In genomic region chr15:32333456-32333855, GRCm38 (mm10) we compare ENCODE assay signal across 23 mouse cellular contexts.
DNase-seq lines count a peak whose midpoint lies in the region; ATAC-seq lines count a peak whose summit lies in the region.
"Had no signal": no experiment of that assay in that cellular context is flagged by ENCODE, and none has a peak within 500 bp of the region (broad histone marks: within the 10 kb centered on the region; RNA-seq: fewer than 3 reads in every experiment).

No protein-coding gene starts in this region.

- peak; percentile 32 for DNase-seq in adrenal gland, adult 2 months
- DNase-seq in adrenal gland, postnatal 25 days: no peak
- DNase-seq in 3134 (ENCODE audit: extremely low read depth, insufficient read length, low spot score) (peak; percentile 21), 416B (ENCODE audit: low read depth) (peak; percentile 23)
- DNase-seq in Muller cell, postnatal 12 days (ENCODE audit: inconsistent ontology term): peak; percentile 51
- DNase-seq in gastrocnemius, postnatal 25 days: no peak
- DNase-seq in thymus, adult 18-20 months: no peak
- DNase-seq: adrenal gland, adult 8-10 months; adrenal gland, postnatal 14 days; cerebellum, adult 11 months; cerebellum, adult 18-20 months; cerebellum, adult 8-10 months; cerebellum, adult 9-11 months; cerebellum, postnatal 25 days; forebrain, postnatal 0 days had no signal

- ATAC-seq in hindbrain, embryonic 16.5 days: no peak
- ATAC-seq: CD4-positive, CD25-positive, alpha-beta regulatory T cell, adult 4 months; forebrain, embryonic 13.5 days; forebrain, embryonic 15.5 days; forebrain, postnatal 0 days had no signal

- H3K4me1 ChIP-seq in hindbrain, embryonic 16.5 days (ENCODE audit: control insufficient read depth, insufficient read depth, low read depth, low read length): peaks cover 9% of the 10 kb centered on the region

- no peak overlapping the region for H3K4me3 ChIP-seq in hindbrain, embryonic 16.5 days (ENCODE audit: low read length)
- H3K4me3 ChIP-seq: embryonic facial prominence, embryonic 10.5 days; embryonic facial prominence, embryonic 12.5 days; forebrain, embryonic 13.5 days; forebrain, embryonic 15.5 days had no signal

- WGBS in hindbrain, embryonic 16.5 days: 91% methylated on average over 2 of the region's 2 CpGs

- no peaks in the 10 kb centered on the region for H3K9me3 ChIP-seq in hindbrain, embryonic 16.5 days (ENCODE audit: control insufficient read depth, low read length)
- H3K9me3 ChIP-seq: embryonic facial prominence, embryonic 10.5 days; embryonic facial prominence, embryonic 12.5 days; forebrain, embryonic 13.5 days; forebrain, embryonic 15.5 days; G1E had no signal

- H3K27ac ChIP-seq in hindbrain, embryonic 16.5 days (ENCODE audit: low read depth, low read length): no peak overlapping the region
- H3K27ac ChIP-seq: embryonic facial prominence, embryonic 10.5 days; embryonic facial prominence, embryonic 12.5 days; forebrain, embryonic 13.5 days; forebrain, embryonic 15.5 days had no signal

- no peaks in the 10 kb centered on the region for H3K36me3 ChIP-seq in hindbrain, embryonic 16.5 days (ENCODE audit: control insufficient read depth, insufficient read depth, low read length)
- H3K36me3 ChIP-seq: embryonic facial prominence, embryonic 10.5 days; embryonic facial prominence, embryonic 12.5 days; forebrain, embryonic 15.5 days; G1E had no signal

- H3K27me3 ChIP-seq in hindbrain, embryonic 16.5 days (replicated peaks; ENCODE audit: control insufficient read depth, insufficient read depth, low read length): no peaks in the 10 kb centered on the region
- H3K27me3 ChIP-seq: CH12.LX; embryonic facial prominence, embryonic 12.5 days; forebrain, embryonic 13.5 days; forebrain, embryonic 15.5 days had no signal

- H3K4me2 ChIP-seq in hindbrain, embryonic 16.5 days (ENCODE audit: low read length): no peak overlapping the region
- H3K4me2 ChIP-seq: embryonic facial prominence, embryonic 12.5 days; forebrain, embryonic 13.5 days; forebrain, embryonic 15.5 days had no signal

- H3K9ac ChIP-seq in hindbrain, embryonic 16.5 days (ENCODE audit: low read depth, low read length): no peak overlapping the region
- H3K9ac ChIP-seq: embryonic facial prominence, embryonic 12.5 days; forebrain, embryonic 13.5 days; forebrain, embryonic 15.5 days; forebrain, postnatal 0 days had no signal

Comparison
In these comparisons a context has a peak if more than half of its experiments do, and no peak if none do; other contexts are left out.
1. DNase-seq: peak in adrenal gland, adult 2 months (single experiment), 3134 (single experiment), 416B (single experiment) and Muller cell, postnatal 12 days (single experiment); none in adrenal gland, postnatal 25 days (single experiment), gastrocnemius, postnatal 25 days (single experiment) and thymus, adult 18-20 months (0 of 2).